Mouse (Mus musculus) left cerebral cortex, adult 8-10 months (tissue): ENCODE measurements at regions not wholly inside any gene's neighbourhood (a gene's known extent, or its start where the extent isn't known, plus 50 kb on each side); places are given as distances from the start of the nearest gene placed in this dataset.
A peak's percentile ranks its signal among the peaks of the same experiment; 100 is the strongest.
"Not testable (repeated sequence)": the region's sequence is repeated elsewhere in the genome, so short reads cannot be mapped to it uniquely, and the experiment has no call there.

Source experiments
- DNase-seq, 2 experiments: peaks; one replicate each; pipeline ENCODE4 v3.0.0; 2022; ENCODE audit warnings: low spot score in 2 of 2

DNA sequence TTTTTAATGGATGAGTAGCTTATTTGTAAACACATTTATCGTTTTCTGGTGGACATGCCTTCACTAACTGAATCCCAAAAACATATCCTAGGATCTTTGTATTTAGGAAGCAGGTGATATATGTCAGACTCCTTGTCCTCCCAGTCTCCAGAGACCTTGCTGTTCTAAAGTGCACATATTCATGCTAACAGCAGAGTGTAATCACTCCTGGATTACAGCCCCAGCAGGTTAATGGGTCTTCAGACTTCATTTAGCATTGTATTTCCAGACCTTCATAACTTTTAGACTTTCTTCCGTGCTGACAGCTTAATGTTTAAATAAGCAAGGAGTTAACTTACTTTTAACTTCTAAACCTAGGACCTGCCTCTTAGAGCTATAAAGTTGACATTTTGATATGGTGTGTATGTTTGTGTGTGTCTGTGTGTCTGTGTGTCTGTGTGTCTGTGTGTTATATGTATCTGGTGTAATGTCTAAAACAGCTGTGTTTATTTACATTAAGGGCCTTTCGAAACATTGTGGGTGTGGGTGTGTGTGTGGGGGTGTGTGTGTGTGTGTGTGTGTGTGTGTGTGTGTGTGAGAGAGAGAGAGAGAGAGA, 398.3 kb downstream of the Gm4340 start:
- DNase-seq: no peak

DNA sequence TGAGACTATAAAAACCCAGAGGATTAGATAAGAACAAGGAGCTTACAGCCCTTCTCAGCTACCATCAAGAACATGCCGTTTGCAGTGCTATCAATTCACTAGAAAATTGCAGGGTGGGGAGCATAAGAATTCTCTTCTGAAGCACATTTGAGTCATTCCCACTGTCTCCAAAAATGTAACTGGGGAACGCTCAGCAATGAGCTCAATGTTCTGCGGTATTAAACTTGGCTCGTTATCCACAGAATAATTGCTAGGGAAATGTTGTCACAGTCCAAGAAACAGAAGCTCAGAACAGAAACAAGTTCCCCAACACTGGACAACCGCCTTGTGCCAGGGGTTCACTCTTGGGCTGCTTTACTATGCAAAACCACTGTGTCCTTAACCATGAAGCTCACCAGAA, 402.1 kb downstream of the Gm4340 start:
- peak in 1 of 2 experiments; percentile 6 for DNase-seq

DNA sequence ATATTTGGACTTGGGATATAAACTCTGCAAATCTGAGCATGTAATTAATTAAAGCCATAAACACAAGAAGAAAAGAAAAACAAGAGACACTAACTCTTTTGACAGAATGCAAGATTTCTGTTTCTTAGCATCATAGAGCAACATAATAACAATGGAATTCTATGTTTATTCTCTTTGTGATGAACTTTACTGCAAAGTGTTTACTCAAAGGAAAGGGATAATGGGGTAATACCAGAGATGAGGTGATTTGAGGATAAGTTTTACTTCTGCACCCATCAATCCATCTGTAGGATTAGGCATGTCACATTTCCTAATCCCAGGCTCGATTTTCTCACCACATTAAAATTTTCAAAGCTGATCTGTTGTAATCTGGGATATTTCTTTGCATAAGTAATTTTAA, 433.8 kb downstream of the Gm4340 start:
- no peak for DNase-seq

DNA sequence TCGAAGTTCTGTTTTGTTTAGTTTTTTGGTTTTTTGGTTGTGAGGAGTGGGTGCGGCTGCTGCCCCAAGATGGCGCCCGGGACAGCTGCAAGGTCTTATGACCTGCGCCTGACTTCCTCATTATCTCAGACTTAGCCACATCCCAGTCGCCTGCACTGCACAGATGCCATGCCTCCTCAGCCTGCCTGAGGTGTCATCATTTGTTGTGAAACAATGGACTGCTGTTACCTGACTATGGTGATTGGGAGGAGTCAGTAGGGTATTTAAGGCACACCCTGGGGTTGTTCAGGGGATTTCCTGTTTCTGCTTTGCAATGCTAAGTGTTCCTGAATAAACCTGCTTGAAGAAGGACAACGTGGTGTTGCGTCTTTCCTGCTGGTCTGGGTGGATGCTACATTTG, 457.2 kb downstream of the Gm4340 start:
- DNase-seq: no peak

DNA sequence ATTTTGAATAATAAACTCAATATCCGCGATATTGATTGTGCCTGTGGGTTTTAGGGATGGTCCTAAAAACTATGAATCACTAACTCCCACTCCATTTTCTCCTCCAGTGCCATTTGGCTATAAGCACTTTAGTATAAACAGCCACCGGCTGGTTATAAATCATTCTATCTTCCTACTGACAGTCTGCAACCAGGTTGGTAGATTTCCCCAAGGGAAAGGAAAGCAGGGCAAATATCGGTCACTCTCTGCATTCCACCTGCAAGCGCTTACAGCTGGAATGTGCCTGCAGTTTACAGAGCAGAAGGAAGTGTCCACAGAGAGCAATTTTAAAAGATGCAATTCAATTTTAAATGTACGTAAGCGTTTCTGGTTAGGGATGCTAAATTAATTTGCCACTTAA, 466.5 kb downstream of the Gm4340 start:
- no peak for DNase-seq

DNA sequence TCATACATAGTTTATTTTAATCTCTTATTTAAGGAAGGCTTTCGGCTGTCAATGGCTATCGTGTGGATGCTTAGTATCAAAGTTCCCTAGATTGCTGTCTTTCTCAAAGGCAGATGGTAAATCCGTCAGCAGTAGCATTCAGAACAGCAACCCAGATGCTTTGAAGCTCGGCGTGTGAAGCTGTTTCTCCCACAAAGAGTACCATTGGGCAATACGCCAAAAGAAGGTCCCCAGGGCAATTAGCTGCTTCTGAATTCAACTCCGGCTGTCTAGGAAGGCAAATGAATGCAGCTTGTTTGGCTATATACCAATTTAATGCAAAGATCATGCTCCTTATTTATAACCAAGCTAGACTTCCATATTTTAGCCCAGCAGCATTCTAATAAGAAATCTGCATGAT, 467.8 kb downstream of the Gm4340 start:
- DNase-seq: no peak

DNA sequence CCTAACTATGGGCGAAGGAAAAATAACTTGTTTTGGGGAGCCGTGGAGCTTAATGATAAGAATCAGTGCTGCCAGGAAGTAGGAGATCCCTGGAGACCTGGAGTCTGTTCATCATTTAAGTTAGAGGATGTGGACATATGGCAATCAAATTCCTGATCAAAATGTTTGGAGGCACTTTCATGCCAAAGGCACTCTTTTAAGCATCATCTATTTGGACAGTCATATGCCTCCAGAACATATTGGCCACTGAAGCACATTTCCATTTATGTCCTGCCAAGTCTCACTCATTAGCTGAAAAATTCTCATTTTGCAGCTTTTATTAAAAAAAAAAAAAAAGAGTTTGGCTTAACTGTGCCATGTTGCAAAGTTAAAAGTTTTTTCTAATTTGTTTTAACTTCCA, 474.4 kb downstream of the Gm4340 start:
- no peak for DNase-seq

DNA sequence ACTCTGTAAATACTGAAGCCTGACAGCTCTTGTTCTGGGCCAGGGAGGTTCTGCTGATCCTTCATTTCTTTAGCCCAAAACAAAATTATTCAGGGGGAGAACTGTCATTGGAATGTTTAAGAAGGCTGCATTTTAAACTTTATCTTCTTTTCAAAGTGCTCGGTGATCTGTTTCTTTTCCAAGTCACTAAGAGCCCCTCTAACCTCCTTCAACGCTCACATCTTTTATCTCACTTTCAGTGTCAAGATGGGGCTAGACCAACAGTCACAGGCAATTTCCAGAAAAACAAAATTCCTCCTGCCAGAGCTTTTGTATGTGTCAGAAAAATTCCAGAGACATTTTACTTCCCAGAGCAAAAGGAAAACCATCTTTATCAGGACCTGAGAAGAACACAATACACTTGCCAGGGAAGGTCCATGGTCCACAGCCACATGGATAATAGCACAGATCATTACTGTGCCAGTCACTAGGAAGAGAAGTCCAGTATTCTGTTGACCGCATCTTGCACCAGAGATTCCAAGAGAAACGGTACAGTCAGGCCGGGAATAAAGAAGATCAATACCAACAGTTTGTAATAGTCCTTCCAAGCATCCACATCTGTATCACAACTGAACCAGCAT, 491.0 kb downstream of the Gm4340 start:
- DNase-seq: no peak

DNA sequence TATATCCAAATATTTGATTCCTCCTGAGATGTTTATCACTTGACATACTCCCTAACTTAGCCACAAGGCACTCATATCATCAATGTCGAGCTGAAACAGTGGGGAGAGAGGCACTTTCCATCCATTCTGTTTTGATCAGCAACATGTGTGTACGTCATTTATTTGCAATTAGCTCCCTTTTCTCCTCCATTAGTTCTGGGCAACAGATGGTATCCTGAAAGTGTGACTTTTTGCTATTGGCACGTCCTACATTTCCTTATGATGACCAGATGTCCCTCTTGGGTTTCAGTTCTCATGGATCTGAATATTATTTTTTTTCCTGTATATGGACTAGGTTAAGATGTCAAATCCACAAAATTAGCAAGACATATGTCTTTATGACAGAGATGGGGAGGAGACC, 492.0 kb downstream of the Gm4340 start:
- DNase-seq: no peak

DNA sequence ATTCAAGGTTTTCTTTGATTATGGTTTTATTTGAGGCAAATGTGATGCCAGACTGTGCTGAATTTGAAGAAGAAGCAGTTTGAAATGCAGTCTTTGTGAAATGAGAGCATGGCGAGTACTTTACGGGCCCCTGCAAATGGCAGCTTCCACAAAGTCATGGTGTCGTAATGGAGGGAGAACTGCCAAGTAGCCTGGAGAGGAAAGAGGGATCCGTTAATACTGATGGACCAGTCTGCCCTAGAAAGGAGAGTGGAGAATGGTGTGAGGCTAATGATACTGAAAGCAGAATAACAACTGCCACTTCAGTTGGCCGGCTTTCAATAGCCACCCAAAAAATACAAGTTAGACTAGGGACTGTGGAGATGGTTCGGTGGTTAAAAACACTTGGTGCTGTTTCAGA, 492.8 kb downstream of the Gm4340 start:
- no peak for DNase-seq

DNA sequence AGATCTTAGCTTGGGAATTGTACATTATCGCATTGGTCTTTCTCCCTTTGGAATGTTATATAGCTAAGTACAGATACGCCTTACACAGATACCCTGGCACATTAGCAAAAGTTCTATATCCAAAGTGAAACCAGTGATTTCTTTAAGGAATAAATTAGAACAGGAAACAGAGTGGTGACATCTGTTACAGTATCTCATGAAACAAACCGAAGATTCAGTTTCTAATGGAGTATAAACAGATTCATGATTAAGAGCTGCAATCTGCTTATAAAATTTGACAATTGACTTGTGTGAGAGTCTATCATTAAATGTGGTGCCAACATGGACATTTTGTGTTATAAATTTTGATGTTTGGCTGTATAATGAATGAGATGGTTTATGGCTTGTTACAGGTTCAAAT, 501.1 kb downstream of the Gm4340 start:
- no peak for DNase-seq

DNA sequence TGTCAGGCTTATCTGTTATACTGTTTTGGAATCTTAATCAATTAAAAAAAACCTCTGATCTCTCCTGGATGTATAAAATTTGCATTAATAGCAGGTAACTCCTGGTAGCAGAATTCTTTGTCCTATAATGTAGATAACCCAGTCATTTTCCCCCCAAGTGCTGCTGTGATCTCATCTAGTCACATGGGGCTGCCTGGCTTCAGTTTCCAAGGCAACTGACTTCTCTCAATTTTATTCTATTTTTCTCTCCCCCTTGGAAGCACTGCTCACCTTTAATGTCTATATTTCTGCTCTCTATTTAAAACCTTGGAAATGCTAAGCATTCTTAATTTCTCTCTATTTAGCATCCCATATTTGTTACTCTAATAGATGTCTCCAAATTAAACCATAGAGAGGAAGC, 515.1 kb downstream of the Gm4340 start:
- no peak for DNase-seq

DNA sequence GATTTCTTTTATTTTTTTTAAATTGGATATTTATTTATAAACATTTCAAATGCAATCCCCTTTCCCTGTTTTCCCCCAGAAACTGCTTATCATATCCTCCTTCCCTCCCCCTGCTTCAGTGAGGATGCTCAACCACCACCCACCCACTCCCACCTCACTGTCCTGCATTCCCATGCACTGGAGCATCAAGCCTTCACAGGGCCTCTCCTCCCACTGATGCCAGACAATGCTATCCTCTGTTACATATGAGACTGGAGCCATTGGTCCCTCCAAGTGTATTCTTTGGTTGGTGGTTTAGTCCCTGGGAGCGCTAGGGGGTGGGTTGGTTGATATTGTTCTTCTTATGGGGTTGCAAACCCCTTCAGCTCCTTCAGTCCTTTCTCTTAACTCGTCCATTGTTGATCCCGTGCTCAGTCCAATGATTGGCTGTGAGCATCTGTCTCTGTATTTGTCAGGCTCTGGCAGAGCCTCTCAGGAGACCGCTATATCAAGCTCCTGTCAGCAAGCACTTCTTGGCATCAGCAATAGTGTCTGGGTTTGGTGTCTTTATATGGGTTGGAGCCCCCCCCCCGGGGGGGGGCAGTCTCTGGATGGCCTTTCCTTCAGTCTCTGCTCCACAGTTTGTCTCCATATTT, 519.6 kb downstream of the Gm4340 start:
- DNase-seq: not testable (repeated sequence)
